Mouse (Mus musculus) bone marrow macrophage, adult 2 months (primary cell): ENCODE results near the gene Dpf3.

ENCODE experiments used
- CTCF ChIP-seq: IDR thresholded peaks from 2 replicates; pipeline ENCODE4 v1.5.1; 2012; ENCODE audit warnings: low read depth, mild to moderate bottlenecking, low read length, moderate library complexity
- POLR2A ChIP-seq: IDR thresholded peaks from 2 replicates; pipeline ENCODE4 v1.6.1; 2012; ENCODE audit warnings: mild to moderate bottlenecking, low read depth, low read length, borderline replicate concordance

DNA sequence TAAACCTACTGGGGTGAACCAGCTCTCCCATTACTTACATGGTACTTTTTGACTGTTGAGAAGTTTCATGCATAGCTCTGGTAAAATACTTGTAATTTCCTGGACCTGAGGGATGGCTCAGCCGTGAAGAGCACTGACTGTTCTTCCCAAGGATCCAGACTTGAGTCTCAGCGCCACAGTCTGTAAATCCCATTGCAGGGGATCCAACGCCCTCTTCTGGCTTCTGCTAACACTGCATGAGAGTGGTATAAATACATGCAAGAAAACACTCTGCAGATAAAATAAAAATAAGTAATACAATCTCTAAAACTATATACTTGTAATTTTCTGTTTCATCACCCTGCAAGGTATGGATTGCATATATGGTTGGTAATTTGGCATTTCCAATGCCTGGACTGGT is 10.4 kb upstream of the Dpf3 start:
- TF ChIP-seq POLR2A (no peak), CTCF (no peak)
